ENCODE assay signal across 14 mouse cellular contexts in the genomic region with DNA sequence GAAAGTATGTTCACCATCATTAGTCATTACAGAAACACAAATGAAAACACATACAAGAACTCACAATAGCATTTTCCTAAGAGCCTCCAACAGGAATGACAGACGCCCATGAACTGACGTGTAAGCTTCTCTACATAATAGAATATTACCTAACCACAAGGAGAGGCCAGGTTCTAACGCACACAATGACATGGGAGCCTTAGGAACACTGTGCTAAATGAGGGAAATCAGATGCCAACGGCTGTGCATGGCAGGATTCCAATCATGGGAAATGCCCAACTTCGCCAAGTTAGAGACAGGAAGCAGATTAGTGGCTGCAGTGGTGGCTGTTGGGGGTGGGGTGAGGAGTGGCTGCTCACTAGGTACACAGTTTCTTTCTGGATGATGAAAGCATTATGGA.
DNase-seq lines count a peak whose midpoint lies in the region; ATAC-seq lines count a peak whose summit lies in the region.
"Had no signal": no experiment of that assay in that cellular context is flagged by ENCODE, and none has a peak within 500 bp of the region (broad histone marks: within the 10 kb centered on the region; RNA-seq: fewer than 3 reads in every experiment).

No protein-coding gene starts in this region.

- no peak overlapping the region for H3K9ac ChIP-seq in hindbrain, embryonic 16.5 days (ENCODE audit: low read depth, low read length)
- H3K9ac ChIP-seq in hindbrain, embryonic 12.5 days, result no peak overlapping the region
- H3K9ac ChIP-seq in midbrain, embryonic 14.5 days (replicated peaks; ENCODE audit: low read length), result no peak overlapping the region
- no peak overlapping the region for H3K9ac ChIP-seq in midbrain, embryonic 13.5 days (replicated peaks)
- H3K9ac ChIP-seq in embryonic facial prominence, embryonic 15.5 days, result no peak overlapping the region
- H3K9ac ChIP-seq: lung, embryonic 14.5 days had no signal

- H3K27ac ChIP-seq in hindbrain, embryonic 16.5 days (ENCODE audit: low read depth, low read length), result no peak overlapping the region; the same call in 1 of the 2 replicates
- no peak overlapping the region for H3K27ac ChIP-seq in hindbrain, embryonic 12.5 days
- no peak overlapping the region for H3K27ac ChIP-seq in midbrain, embryonic 14.5 days (replicated peaks; ENCODE audit: low read depth, low read length)
- no peak overlapping the region for H3K27ac ChIP-seq in midbrain, embryonic 13.5 days
- H3K27ac ChIP-seq in embryonic facial prominence, embryonic 15.5 days (replicated peaks), result peak overlapping the region; percentile 83

- WGBS in hindbrain, embryonic 16.5 days, result 48% methylated on average over 5 of the region's 5 CpGs
- 75% methylated on average over 5 of the region's 5 CpGs for WGBS in hindbrain, embryonic 12.5 days
- WGBS in midbrain, embryonic 14.5 days, result 65% methylated on average over 5 of the region's 5 CpGs
- WGBS in midbrain, embryonic 13.5 days, result 59% methylated on average over 5 of the region's 5 CpGs
- WGBS in embryonic facial prominence, embryonic 15.5 days, result 37% methylated on average over 5 of the region's 5 CpGs

- H3K4me3 ChIP-seq in hindbrain, embryonic 16.5 days (ENCODE audit: low read length), result no peak overlapping the region
- H3K4me3 ChIP-seq in hindbrain, embryonic 12.5 days, result no peak overlapping the region
- H3K4me3 ChIP-seq in midbrain, embryonic 14.5 days (replicated peaks; ENCODE audit: low read depth, low read length), result no peak overlapping the region
- no peak overlapping the region for H3K4me3 ChIP-seq in midbrain, embryonic 13.5 days (replicated peaks)
- no peak overlapping the region for H3K4me3 ChIP-seq in embryonic facial prominence, embryonic 15.5 days (replicated peaks)
- H3K4me3 ChIP-seq: myocyte had no signal

- H3K9me3 ChIP-seq in hindbrain, embryonic 16.5 days (ENCODE audit: control insufficient read depth, low read length), result no peaks in the 10 kb centered on the region
- H3K9me3 ChIP-seq in hindbrain, embryonic 12.5 days (replicated peaks), result no peaks in the 10 kb centered on the region
- H3K9me3 ChIP-seq in midbrain, embryonic 14.5 days (ENCODE audit: control insufficient read depth, low read length), result no peaks in the 10 kb centered on the region
- H3K9me3 ChIP-seq in midbrain, embryonic 13.5 days, result no peaks in the 10 kb centered on the region
- no peaks in the 10 kb centered on the region for H3K9me3 ChIP-seq in embryonic facial prominence, embryonic 15.5 days (replicated peaks)

- peaks cover 10% of the 10 kb centered on the region for H3K4me1 ChIP-seq in hindbrain, embryonic 16.5 days (ENCODE audit: control insufficient read depth, insufficient read depth, low read depth, low read length)
- H3K4me1 ChIP-seq in hindbrain, embryonic 12.5 days, result 0 out of 2 replicates have a peak, but pooled peaks cover 7% of the 10 kb centered on the region
- 0 out of 2 replicates have a peak, but pooled peaks cover 6% of the 10 kb centered on the region for H3K4me1 ChIP-seq in midbrain, embryonic 14.5 days (ENCODE audit: control insufficient read depth, insufficient read depth, low read length)
- H3K4me1 ChIP-seq in midbrain, embryonic 13.5 days (replicated peaks), result 0 out of 2 replicates have a peak, but pooled peaks cover 3% of the 10 kb centered on the region
- peaks cover 57% of the 10 kb centered on the region for H3K4me1 ChIP-seq in embryonic facial prominence, embryonic 15.5 days

- ATAC-seq in hindbrain, embryonic 16.5 days, result peak; percentile 60; the same call in 1 of the 2 replicates
- ATAC-seq in hindbrain, embryonic 12.5 days (ENCODE audit: low FRiP score), result no peak
- no peak for ATAC-seq in midbrain, embryonic 14.5 days (ENCODE audit: low FRiP score, low TSS enrichment)
- no peak for ATAC-seq in midbrain, embryonic 13.5 days
- no peak for ATAC-seq in embryonic facial prominence, embryonic 15.5 days (ENCODE audit: insufficient number of reproducible peaks, low FRiP score, low TSS enrichment, low read depth)

- no peak overlapping the region for H3K4me2 ChIP-seq in hindbrain, embryonic 16.5 days (ENCODE audit: low read length)
- no peak overlapping the region for H3K4me2 ChIP-seq in hindbrain, embryonic 12.5 days (replicated peaks)
- no peak overlapping the region for H3K4me2 ChIP-seq in midbrain, embryonic 14.5 days (ENCODE audit: low read length)
- no peak overlapping the region for H3K4me2 ChIP-seq in midbrain, embryonic 13.5 days (replicated peaks)
- H3K4me2 ChIP-seq in embryonic facial prominence, embryonic 15.5 days (replicated peaks), result no peak overlapping the region
- H3K4me2 ChIP-seq: lung, embryonic 14.5 days had no signal

- peak; percentile 51 for DNase-seq in midbrain, embryonic 14.5 days
- DNase-seq in lung, postnatal 36 days, result peak; percentile 63
- no peak for DNase-seq in spleen, adult 12 weeks (ENCODE audit: low spot score)
- DNase-seq in frontal cortex, postnatal 25 days (ENCODE audit: low spot score in 2 of 2), result no peak
- DNase-seq: cerebellum, postnatal 36 days; gastrocnemius, postnatal 25 days; layer of hippocampus, adult 9-11 months; lung, embryonic 14.5 days; thymus, adult 2 months had no signal

- no peaks in the 10 kb centered on the region for H3K36me3 ChIP-seq in hindbrain, embryonic 16.5 days (ENCODE audit: control insufficient read depth, insufficient read depth, low read length)
- 0 out of 2 replicates have a peak, but pooled peaks cover 1% of the 10 kb centered on the region for H3K36me3 ChIP-seq in hindbrain, embryonic 12.5 days
- no peaks in the 10 kb centered on the region for H3K36me3 ChIP-seq in midbrain, embryonic 14.5 days (ENCODE audit: control insufficient read depth, insufficient read depth, low read length)
- no peaks in the 10 kb centered on the region for H3K36me3 ChIP-seq in midbrain, embryonic 13.5 days
- H3K36me3 ChIP-seq in embryonic facial prominence, embryonic 15.5 days, result peaks cover 22% of the 10 kb centered on the region

- no peaks in the 10 kb centered on the region for H3K27me3 ChIP-seq in hindbrain, embryonic 16.5 days (replicated peaks; ENCODE audit: control insufficient read depth, insufficient read depth, low read length)
- no peaks in the 10 kb centered on the region for H3K27me3 ChIP-seq in hindbrain, embryonic 12.5 days
- no peaks in the 10 kb centered on the region for H3K27me3 ChIP-seq in midbrain, embryonic 14.5 days (ENCODE audit: control insufficient read depth, insufficient read depth, low read length)
- H3K27me3 ChIP-seq in midbrain, embryonic 13.5 days, result no peaks in the 10 kb centered on the region
- no peaks in the 10 kb centered on the region for H3K27me3 ChIP-seq in embryonic facial prominence, embryonic 15.5 days

Comparison
In these comparisons a context has a peak if more than half of its experiments do, and no peak if none do; other contexts are left out.
1. DNase-seq: peak in midbrain, embryonic 14.5 days (single experiment) and lung, postnatal 36 days (single experiment); none in spleen, adult 12 weeks (single experiment) and frontal cortex, postnatal 25 days (0 of 2).